Mouse (Mus musculus) activated CD4-positive, CD25-positive, alpha-beta regulatory T cell, adult 9 weeks (primary cell): ENCODE results near the gene Gpalpp1. TPM values are rescaled to one million over a fixed set of nuclear protein-coding genes. Genes with fewer than 3 reads are reported as not detected.

Experiments
- polyA plus RNA-seq: library from polyadenylated mRNA; unstranded; fragments of 100-300 nt; shearing (Covaris generic); gene quantifications from one replicate; pipeline ENCODE4 v1.2.1, GENCODE M21; 2017

Gpalpp1 gene
- 19.3 TPM for polyA plus RNA-seq

DNA sequence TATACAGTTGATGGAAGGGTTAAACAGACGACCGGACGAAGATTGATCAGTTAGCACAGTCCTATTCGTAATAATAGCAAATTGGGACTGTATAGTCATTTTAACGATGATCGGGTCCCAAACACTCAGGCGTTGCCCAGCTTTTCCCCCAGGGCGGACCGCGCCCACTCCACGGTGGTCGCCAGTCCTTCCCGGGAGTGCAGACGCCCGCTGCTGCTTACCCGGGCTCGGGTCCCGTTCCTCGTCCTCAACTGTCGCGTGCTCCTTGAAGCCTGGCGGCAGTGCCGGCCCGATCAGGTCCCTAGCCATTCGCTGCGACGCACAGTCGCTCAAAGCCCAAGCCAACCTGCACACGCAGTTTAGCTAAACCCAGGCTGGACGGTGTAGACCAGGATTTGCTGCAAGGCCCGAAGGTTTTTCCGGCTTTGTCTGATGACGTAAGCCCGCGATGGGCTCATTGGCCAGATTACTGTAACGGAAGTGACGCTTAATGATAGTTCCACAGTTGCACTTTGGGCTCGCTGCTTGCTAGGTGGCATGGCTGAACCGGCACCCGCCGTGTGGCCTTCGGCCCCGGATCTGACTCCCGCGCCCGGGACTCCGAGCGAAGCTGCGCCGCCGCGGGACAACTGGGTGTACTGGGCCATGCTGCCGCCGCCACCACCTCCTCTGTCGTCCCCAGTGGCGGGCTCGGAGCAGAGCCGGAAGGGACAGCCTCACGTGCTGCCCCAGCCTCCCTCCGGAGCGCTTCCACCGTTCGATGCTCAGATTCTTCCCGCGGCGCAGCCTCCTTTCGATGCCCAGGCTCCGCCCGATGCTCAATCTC is at the start of gene Gpalpp1, which contains the start of gene Nufip1:
TSS of gene Gpalpp1 (minus strand) at position 365 of the 826 bp plus-strand sequence.
TSS of gene Nufip1 (plus strand) at position 496 of the 826 bp plus-strand sequence.

Other genes with a start within 250 kb of the Gpalpp1 start
- gene Kctd4, start 155.8 kb downstream of the Gpalpp1 start, polyA plus RNA-seq = 0.70 TPM
- 43.3 TPM for gene Gtf2f2, start 99.9 kb downstream of the Gpalpp1 start, polyA plus RNA-seq
- 16.2 TPM for gene Nufip1, start 131 bp upstream of the Gpalpp1 start, polyA plus RNA-seq